Mouse (Mus musculus): ENCODE measurements around the gene Dpm1.

DNA sequence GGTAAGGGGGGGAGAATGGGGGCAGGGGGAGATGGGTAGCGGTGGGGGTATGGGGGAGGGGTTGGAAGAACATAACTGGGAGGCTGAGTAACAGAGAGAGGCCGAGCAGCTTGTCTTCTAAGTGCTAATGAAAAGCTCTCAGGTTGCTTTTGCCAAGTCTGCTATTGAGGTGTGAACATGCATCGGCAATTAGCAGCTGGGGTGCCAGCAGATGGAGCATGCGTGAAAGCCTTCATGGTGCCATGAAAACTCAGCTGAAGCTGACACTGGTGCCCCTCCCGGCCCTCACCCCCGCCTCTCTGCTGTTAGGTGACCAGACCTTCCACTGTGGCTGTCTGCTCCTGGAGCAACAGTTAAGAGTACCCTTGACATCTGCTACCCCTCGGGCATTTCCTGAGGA lies 23.4 kb upstream of the Dpm1 start:
- TF ChIP-seq POLR2A (IDR thresholded peaks at IDR 0.05; ENCODE audit: insufficient read depth, low read depth, low read length) (no peak), CTCF (IDR thresholded peaks at IDR 0.05; ENCODE audit: insufficient read depth, low read depth, low read length) (no peak)
